Mouse (Mus musculus) neural tube, embryonic 12.5 days (tissue): ENCODE results near the gene Slc1a3. TPM values are rescaled to one million over a fixed set of nuclear protein-coding genes. Genes with fewer than 3 reads are reported as not detected.
A peak's percentile ranks its signal among the peaks of the same experiment; 100 is the strongest.

Experiments
- ATAC-seq: fragments of 200-750 bp; cut with Nextera tagmentation; 2 replicates; pipeline ENCODE4 v1.8.0; 2017; ENCODE audit warnings: low read depth, mild to moderate bottlenecking, moderate TSS enrichment, moderate library complexity; ENCODE audit not compliant: low FRiP score
- H3K27ac ChIP-seq: fragments of 300-500 bp; sonication (generic); 2 replicates; pipeline ENCODE4 v1.5.1; 2016
- H3K27me3 ChIP-seq: fragments of 300-500 bp; sonication (generic); replicated peaks from 2 replicates; pipeline ENCODE4 v1.6.1; 2016; ENCODE audit warnings: mild to moderate bottlenecking
- H3K36me3 ChIP-seq: fragments of 300-500 bp; sonication (generic); 2 replicates; pipeline ENCODE4 v1.6.1; 2016; ENCODE audit warnings: mild to moderate bottlenecking
- H3K4me1 ChIP-seq: fragments of 300-500 bp; sonication (generic); 2 replicates; pipeline ENCODE4 v1.6.1; 2016
- H3K4me2 ChIP-seq: fragments of 300-500 bp; sonication (generic); replicated peaks from 2 replicates; pipeline ENCODE4 v1.6.1; 2016; ENCODE audit warnings: mild to moderate bottlenecking
- H3K4me3 ChIP-seq: fragments of 300-500 bp; sonication (generic); 2 replicates; pipeline ENCODE4 v1.5.1; 2016
- H3K9ac ChIP-seq: fragments of 300-500 bp; sonication (generic); 2 replicates; pipeline ENCODE4 v1.6.1; 2016; ENCODE audit warnings: mild to moderate bottlenecking
- H3K9me3 ChIP-seq: fragments of 300-500 bp; sonication (generic); 2 replicates; pipeline ENCODE4 v1.6.1; 2016; ENCODE audit warnings: mild to moderate bottlenecking
- WGBS: fragments of 180-500 bp; shearing (Covaris S2); methylation state at CpG from one replicate; pipeline ENCODE4 v1.1.7; 2016; 5-methylcytosine and 5-hydroxymethylcytosine counted together
- polyA plus RNA-seq: library from polyadenylated mRNA; unstranded; fragments of >200 nt; fragmentation: Nextera tagmentation; extraction: Ambion mirVana; gene quantifications from 2 replicates; pipeline ENCODE4 v1.2.1, GENCODE M21; 2016

Slc1a3 gene
- polyA plus RNA-seq, 1 experiment from 2014 or later, result 85.3 TPM

- H3K27ac ChIP-seq, result no peak overlapping the region
- no peaks in the 10 kb centered on the region for H3K9me3 ChIP-seq
- 63% methylated on average over 5 of the region's 5 CpGs for WGBS
- no peak overlapping the region for H3K4me3 ChIP-seq
- no peak overlapping the region for H3K9ac ChIP-seq
- no peak overlapping the region for H3K4me2 ChIP-seq
- no peaks in the 10 kb centered on the region for H3K27me3 ChIP-seq
- no peaks in the 10 kb centered on the region for H3K36me3 ChIP-seq
- H3K4me1 ChIP-seq, result no peaks in the 10 kb centered on the region
- ATAC-seq, result no peak
These were observed 38.0 kb downstream of the Slc1a3 start for GRCm38 (mm10) chr15:8672532-8672931.

- 94% methylated on average over 25 of the region's 25 CpGs for WGBS
- Histone ChIP-seq H3K27me3 (no peaks in the 10 kb centered on the region), H3K4me1 (peaks cover 8% of the 10 kb centered on the region), H3K9ac (no peak overlapping the region), H3K36me3 (no peaks in the 10 kb centered on the region), H3K9me3 (no peaks in the 10 kb centered on the region), H3K27ac (no peak overlapping the region), H3K4me2 (no peak overlapping the region), H3K4me3 (no peak overlapping the region)
- ATAC-seq, result no peak
These were observed 42.6 kb downstream of the Slc1a3 start for GRCm38 (mm10) chr15:8667849-8668522.

GRCm38 (mm10) chr15:8665675-8666350, 44.8 kb downstream of the Slc1a3 start:
- WGBS, result 92% methylated on average over 15 of the region's 15 CpGs
- no peak for ATAC-seq
- H3K27me3 ChIP-seq, result no peaks in the 10 kb centered on the region

GRCm38 (mm10) chr15:8663348-8664099, 47.0 kb downstream of the Slc1a3 start:
- H3K9me3 ChIP-seq, result no peaks in the 10 kb centered on the region
- no peak overlapping the region for H3K4me3 ChIP-seq
- no peak overlapping the region for H3K9ac ChIP-seq
- H3K27ac ChIP-seq, result no peak overlapping the region
- H3K4me1 ChIP-seq, result peaks cover 31% of the 10 kb centered on the region
- ATAC-seq, result 0 out of 2 replicates have a peak, but pooled peaks have one; percentile 14
- H3K4me2 ChIP-seq, result peak overlapping the region; percentile 31; the same call in 1 of the 2 replicates
- no peaks in the 10 kb centered on the region for H3K36me3 ChIP-seq
- 54% methylated on average over 17 of the region's 17 CpGs for WGBS
- no peaks in the 10 kb centered on the region for H3K27me3 ChIP-seq

More at GRCm38 (mm10) chr15:8665675-8666350, 44.8 kb downstream of the Slc1a3 start:
- H3K4me2 ChIP-seq, result no peak overlapping the region
- no peak overlapping the region for H3K9ac ChIP-seq
- no peak overlapping the region for H3K4me3 ChIP-seq
- H3K27ac ChIP-seq, result no peak overlapping the region
- H3K36me3 ChIP-seq, result no peaks in the 10 kb centered on the region
- no peaks in the 10 kb centered on the region for H3K9me3 ChIP-seq
- peaks cover 11% of the 10 kb centered on the region for H3K4me1 ChIP-seq

GRCm38 (mm10) chr15:8661856-8662255, 48.7 kb downstream of the Slc1a3 start:
- Histone ChIP-seq H3K9ac (no peak overlapping the region), H3K4me2 (no peak overlapping the region), H3K27me3 (no peaks in the 10 kb centered on the region), H3K9me3 (no peaks in the 10 kb centered on the region), H3K27ac (no peak overlapping the region), H3K36me3 (no peaks in the 10 kb centered on the region), H3K4me3 (no peak overlapping the region), H3K4me1 (peaks cover 36% of the 10 kb centered on the region)
- ATAC-seq, result no peak
- 81% methylated on average over 6 of the region's 6 CpGs for WGBS

- Histone ChIP-seq H3K4me3 (no peak overlapping the region), H3K4me2 (peak overlapping the region; percentile 38), H3K9me3 (no peaks in the 10 kb centered on the region), H3K27ac (peak overlapping the region; percentile 50; the same call in 1 of the 2 replicates), H3K36me3 (no peaks in the 10 kb centered on the region), H3K27me3 (no peaks in the 10 kb centered on the region), H3K4me1 (peaks cover 36% of the 10 kb centered on the region), H3K9ac (no peak overlapping the region)
- 13% methylated on average over 4 of the region's 4 CpGs for WGBS
- no peak; the same call in none of the 2 replicates for ATAC-seq
These were observed 50.6 kb downstream of the Slc1a3 start for GRCm38 (mm10) chr15:8659977-8660376.

- no peak overlapping the region for H3K9ac ChIP-seq
- peak overlapping the region; percentile 38 for H3K4me2 ChIP-seq
- H3K4me1 ChIP-seq, result peaks cover 36% of the 10 kb centered on the region
- peak overlapping the region; percentile 50; the same call in 1 of the 2 replicates for H3K27ac ChIP-seq
- WGBS, result 3% methylated on average over 8 of the region's 8 CpGs
- no peaks in the 10 kb centered on the region for H3K9me3 ChIP-seq
- no peaks in the 10 kb centered on the region for H3K27me3 ChIP-seq
- peak; percentile 94 for ATAC-seq
- no peaks in the 10 kb centered on the region for H3K36me3 ChIP-seq
- no peak overlapping the region for H3K4me3 ChIP-seq
These were observed 51.0 kb downstream of the Slc1a3 start for GRCm38 (mm10) chr15:8659483-8659971.

GRCm38 (mm10) chr15:8658086-8658980, 52.2 kb downstream of the Slc1a3 start:
- H3K9ac ChIP-seq, result no peak overlapping the region
- ATAC-seq, result no peak
- no peaks in the 10 kb centered on the region for H3K36me3 ChIP-seq
- H3K4me2 ChIP-seq, result no peak overlapping the region
- H3K9me3 ChIP-seq, result no peaks in the 10 kb centered on the region
- whole genome bisulfite sequencing, result 63% methylated on average over 8 of the region's 8 CpGs
- no peaks in the 10 kb centered on the region for H3K27me3 ChIP-seq
- H3K27ac ChIP-seq, result no peak overlapping the region
- no peak overlapping the region for H3K4me3 ChIP-seq
- peaks cover 40% of the 10 kb centered on the region for H3K4me1 ChIP-seq

- Histone ChIP-seq H3K27me3 (no peaks in the 10 kb centered on the region), H3K9me3 (no peaks in the 10 kb centered on the region), H3K4me2 (no peak overlapping the region), H3K9ac (no peak overlapping the region), H3K4me3 (no peak overlapping the region), H3K36me3 (no peaks in the 10 kb centered on the region), H3K4me1 (peaks cover 31% of the 10 kb centered on the region), H3K27ac (no peak overlapping the region)
- 76% methylated on average over 9 of the region's 9 CpGs for WGBS
- no peak for ATAC-seq
These were observed 55.3 kb downstream of the Slc1a3 start for GRCm38 (mm10) chr15:8655251-8655650.

- no peak overlapping the region for H3K27ac ChIP-seq
- H3K27me3 ChIP-seq, result no peaks in the 10 kb centered on the region
- ATAC-seq, result no peak
- 93% methylated on average over 8 of the region's 8 CpGs for WGBS
- H3K4me1 ChIP-seq, result 0 out of 2 replicates have a peak, but pooled peaks cover 9% of the 10 kb centered on the region
- 0 out of 2 replicates have a peak, but pooled peaks cover 5% of the 10 kb centered on the region for H3K36me3 ChIP-seq
- H3K9me3 ChIP-seq, result no peaks in the 10 kb centered on the region
- H3K4me3 ChIP-seq, result no peak overlapping the region
- H3K4me2 ChIP-seq, result no peak overlapping the region
- no peak overlapping the region for H3K9ac ChIP-seq
These were observed 57.9 kb downstream of the Slc1a3 start for GRCm38 (mm10) chr15:8652637-8653036.

GRCm38 (mm10) chr15:8643997-8644692, 66.4 kb downstream of the Slc1a3 start:
- Histone ChIP-seq H3K36me3 (peaks cover 15% of the 10 kb centered on the region; the same call in 1 of the 2 replicates), H3K4me1 (peaks cover 5% of the 10 kb centered on the region; the same call in 1 of the 2 replicates), H3K9ac (no peak overlapping the region), H3K27ac (no peak overlapping the region), H3K4me3 (no peak overlapping the region), H3K27me3 (no peaks in the 10 kb centered on the region), H3K4me2 (no peak overlapping the region), H3K9me3 (no peaks in the 10 kb centered on the region)
- ATAC-seq, result no peak
- 42% methylated on average over 8 of the region's 8 CpGs for WGBS
